Mouse (Mus musculus) lung, postnatal 10 days (tissue): ENCODE results near the gene Cpxm2.

Experiments
- DNase-seq: peaks from one replicate; pipeline ENCODE4 v3.0.0; 2021

Cpxm2 gene

GRCm38 (mm10) chr7:132013970-132014369 is 140.6 kb downstream of the Cpxm2 start:
- DNase-seq: no peak

DNA sequence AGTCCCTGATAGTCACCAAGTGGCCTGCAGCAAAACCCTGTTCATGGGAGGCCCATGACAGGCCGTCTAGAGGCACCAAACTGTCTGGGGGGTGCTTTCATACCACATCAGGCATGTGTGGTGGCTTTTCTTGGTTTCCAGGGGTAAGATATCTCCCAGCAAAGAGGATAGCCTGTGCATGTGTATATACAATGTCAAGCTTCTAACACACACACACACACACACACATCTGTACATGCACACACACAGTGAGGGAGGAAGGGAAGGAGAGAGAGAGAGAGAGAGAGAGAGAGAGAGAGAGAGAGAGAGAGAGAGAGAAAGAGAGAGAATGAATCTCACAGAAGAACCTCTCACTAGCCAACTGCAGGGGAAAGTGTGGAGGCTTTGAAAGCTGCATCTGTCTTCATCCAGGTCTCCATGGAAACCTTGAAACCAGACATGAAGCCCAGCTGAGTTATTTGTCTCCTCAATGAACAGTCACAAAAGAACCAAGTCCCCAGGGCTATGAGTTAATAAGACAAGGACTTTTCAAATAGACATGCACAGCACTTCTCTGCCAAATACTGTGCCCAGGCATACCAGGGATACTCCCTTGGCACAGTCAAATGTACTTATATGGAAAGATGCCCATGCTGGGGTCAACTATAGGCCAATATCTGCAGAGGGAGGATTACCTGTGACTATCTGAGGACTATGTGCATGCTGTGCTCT is 141.4 kb downstream of the Cpxm2 start:
- no peak for DNase-seq

DNA sequence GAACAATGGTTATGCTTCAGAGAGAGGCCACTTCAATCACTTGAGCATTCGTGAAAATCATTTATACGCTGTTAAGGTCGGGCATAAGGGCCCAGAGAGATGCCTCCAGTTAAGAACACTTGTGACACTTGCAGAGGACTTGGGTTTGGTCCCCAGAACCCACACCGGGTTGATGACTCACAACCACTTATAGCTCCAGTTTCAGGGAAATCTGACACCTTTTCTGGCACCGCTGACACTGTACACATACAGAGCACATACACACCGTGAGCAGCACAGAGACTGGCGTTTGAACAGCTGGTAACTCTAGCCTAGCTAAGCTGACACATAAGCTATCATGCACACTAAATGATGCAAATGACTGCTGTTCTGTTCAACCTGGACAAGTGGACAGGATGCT is 145.5 kb downstream of the Cpxm2 start:
- no peak for DNase-seq

- no peak for DNase-seq
Observed at GRCm38 (mm10) chr7:132005996-132006696, 148.4 kb downstream of the Cpxm2 start.

DNA sequence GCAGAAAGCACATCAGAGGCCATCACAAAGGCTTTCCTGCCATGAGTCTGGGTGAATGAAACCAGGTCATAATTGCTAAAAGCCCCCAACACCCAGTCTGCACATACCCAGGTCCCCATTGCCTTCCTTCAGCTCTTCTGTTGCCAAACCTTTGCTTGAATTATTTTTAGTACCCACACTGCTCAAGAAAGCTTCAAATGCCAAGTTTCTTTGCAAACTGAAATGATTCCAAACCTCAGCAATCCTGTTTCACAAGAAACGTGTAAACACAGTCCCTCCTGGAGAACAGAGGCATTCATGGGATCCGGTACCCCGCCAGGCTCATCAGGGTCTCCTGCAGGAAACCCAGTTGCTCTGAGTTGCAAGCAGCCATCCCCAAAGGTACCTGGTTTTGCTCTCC is 161.7 kb downstream of the Cpxm2 start:
- DNase-seq: no peak

- no peak for DNase-seq
Observed at GRCm38 (mm10) chr7:131992226-131992625, 162.3 kb downstream of the Cpxm2 start.

- DNase-seq: no peak
Observed at GRCm38 (mm10) chr7:131989056-131989455, 165.5 kb downstream of the Cpxm2 start.
